Mouse (Mus musculus): ENCODE measurements at regions not wholly inside any gene's neighbourhood (a gene's known extent, or its start where the extent isn't known, plus 50 kb on each side); places are given as distances from the start of the nearest gene placed in this dataset.

DNA sequence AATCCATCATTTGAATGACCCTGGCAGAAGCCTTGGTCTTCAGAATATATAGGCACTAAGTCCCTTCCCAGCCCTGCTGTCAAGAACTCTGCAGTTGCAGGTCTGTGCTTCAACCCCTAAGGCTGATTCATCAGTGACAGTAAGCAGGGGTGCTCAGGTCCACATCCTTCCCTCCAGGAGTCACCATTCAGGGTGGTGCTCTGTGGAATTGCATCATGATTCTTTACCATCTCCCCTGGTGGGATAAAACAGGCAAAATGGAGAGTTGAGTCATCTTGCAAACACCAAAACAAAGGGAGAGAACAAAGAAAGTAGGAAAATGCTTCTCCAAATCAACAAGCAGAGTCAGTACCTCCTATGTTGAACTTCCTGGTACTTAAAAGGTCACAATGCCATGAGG lies 388.6 kb upstream of the Xylt1 start:
- TF ChIP-seq CTCF (IDR thresholded peaks at IDR 0.05; ENCODE audit: low read depth, low read length) (no peak), GATA1 (IDR thresholded peaks at IDR 0.05; ENCODE audit: borderline replicate concordance, low read length) (no peak), GATA2 (IDR thresholded peaks at IDR 0.05; ENCODE audit: borderline replicate concordance, low read depth, low read length) (no peak), TAL1 (conservative IDR thresholded peaks at IDR 0.05; ENCODE audit: low read depth, low read length) (no peak), POLR2AphosphoS5 (IDR thresholded peaks at IDR 0.05; ENCODE audit: insufficient replicate concordance, low read depth, low read length) (no peak)
